Mouse (Mus musculus) intestine, embryonic 14.5 days (tissue): Measurements from ENCODE around the gene Tns3. TPM values are rescaled to one million over a fixed set of nuclear protein-coding genes. Genes with fewer than 3 reads are reported as not detected.

Experiments
- ATAC-seq: fragments of 200-750 bp; cut with Nextera tagmentation; replicated peaks from 2 replicates; pipeline ENCODE4 v1.8.0; 2017; ENCODE audit warnings: low read depth, moderate number of reproducible peaks, moderate TSS enrichment, moderate library complexity; ENCODE audit not compliant: low FRiP score, low TSS enrichment
- DNase-seq: peaks from one replicate; pipeline ENCODE4 v3.0.0-alpha.2; 2018; ENCODE audit warnings: low spot score
- H3K27ac ChIP-seq: fragments of 300-500 bp; sonication (generic); 2 replicates; pipeline ENCODE4 v1.5.1; 2014; ENCODE audit warnings: low read depth, mild to moderate bottlenecking, control low read depth
- H3K27me3 ChIP-seq: fragments of 300-500 bp; sonication (generic); replicated peaks from 2 replicates; pipeline ENCODE4 v1.6.1; 2014; ENCODE audit warnings: low read length, control low read depth; ENCODE audit not compliant: control insufficient read depth, insufficient read depth
- H3K36me3 ChIP-seq: fragments of 300-500 bp; sonication (generic); 2 replicates; pipeline ENCODE4 v1.6.1; 2014; ENCODE audit warnings: low read length, control low read depth; ENCODE audit not compliant: control insufficient read depth, insufficient read depth
- H3K4me1 ChIP-seq: fragments of 300-500 bp; sonication (generic); replicated peaks from 2 replicates; pipeline ENCODE4 v1.6.1; 2014; ENCODE audit warnings: low read length, control low read depth, mixed read lengths; ENCODE audit not compliant: control insufficient read depth, insufficient read depth
- H3K4me2 ChIP-seq: fragments of 300-500 bp; sonication (generic); 2 replicates; pipeline ENCODE4 v1.6.1; 2014; ENCODE audit warnings: low read length
- H3K4me3 ChIP-seq: fragments of 300-500 bp; sonication (generic); 2 replicates; pipeline ENCODE4 v1.5.1; 2014; ENCODE audit warnings: low read depth, low read length, control low read depth, mixed read lengths
- H3K9ac ChIP-seq: fragments of 300-500 bp; sonication (generic); 2 replicates; pipeline ENCODE4 v1.6.1; 2014; ENCODE audit warnings: mild to moderate bottlenecking, low read length
- H3K9me3 ChIP-seq: fragments of 300-500 bp; sonication (generic); 2 replicates; pipeline ENCODE4 v1.6.1; 2016; ENCODE audit warnings: low read length, control low read depth; ENCODE audit not compliant: control insufficient read depth
- WGBS: fragments of 180-500 bp; shearing (Covaris S2); extraction: QIAGEN DNeasy Blood & Tissue Kit; methylation state at CpG from one replicate; pipeline ENCODE4 v1.1.7; 2014; 5-methylcytosine and 5-hydroxymethylcytosine counted together
- polyA plus RNA-seq: library from polyadenylated mRNA; unstranded; fragments of >200 nt; fragmentation: Nextera tagmentation; extraction: Ambion mirVana; gene quantifications from 2 replicates; pipeline ENCODE4 v1.2.1, GENCODE M21; 2014

The Tns3 gene
- polyA plus RNA-seq, 1 experiment from 2014 or later = 25.7 TPM

GRCm38 (mm10) chr11:8439035-8439434 lies 225.3 kb downstream of the Tns3 start:
- Histone ChIP-seq H3K4me1 (no peaks in the 10 kb centered on the region), H3K9ac (no peak overlapping the region), H3K4me2 (no peak overlapping the region), H3K27me3 (no peaks in the 10 kb centered on the region), H3K4me3 (no peak overlapping the region), H3K9me3 (no peaks in the 10 kb centered on the region), H3K27ac (no peak overlapping the region), H3K36me3 (peaks cover 88% of the 10 kb centered on the region)
- 93% methylated on average over 9 of the region's 9 CpGs for WGBS
- peak; percentile 38 for DNase-seq
- no peak for ATAC-seq

DNA sequence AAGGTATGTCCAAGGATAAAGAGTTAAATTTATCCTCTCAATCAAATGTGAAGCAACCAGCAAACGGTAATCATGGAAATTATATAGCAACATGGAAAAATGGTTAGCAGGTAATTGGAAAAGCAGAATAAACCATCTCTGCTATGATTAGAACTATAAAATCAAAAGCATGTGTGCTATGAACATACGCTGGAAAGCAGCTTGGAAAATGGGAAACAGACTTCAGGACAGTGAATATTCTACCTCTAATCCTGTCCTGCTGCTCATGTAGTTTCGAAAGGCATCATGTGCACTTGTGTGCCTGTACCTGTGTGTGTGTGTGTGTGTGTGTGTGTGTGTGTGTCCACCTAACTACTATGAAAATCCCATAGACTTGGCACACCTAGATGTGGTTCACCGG lies 226.1 kb downstream of the Tns3 start:
- no peaks in the 10 kb centered on the region for H3K9me3 ChIP-seq
- H3K4me2 ChIP-seq = no peak overlapping the region
- H3K4me1 ChIP-seq = no peaks in the 10 kb centered on the region
- WGBS = 92% methylated on average over 4 of the region's 4 CpGs
- no peak for ATAC-seq
- no peak overlapping the region for H3K4me3 ChIP-seq
- peaks cover 88% of the 10 kb centered on the region for H3K36me3 ChIP-seq
- no peak overlapping the region for H3K9ac ChIP-seq
- peak; percentile 12 for DNase-seq
- H3K27ac ChIP-seq = no peak overlapping the region
- no peaks in the 10 kb centered on the region for H3K27me3 ChIP-seq

GRCm38 (mm10) chr11:8435101-8435500 lies 229.2 kb downstream of the Tns3 start:
- H3K9me3 ChIP-seq = no peaks in the 10 kb centered on the region
- WGBS = 94% methylated on average over 6 of the region's 6 CpGs
- DNase-seq (peak; percentile 45), ATAC-seq (no peak)
- H3K4me1 ChIP-seq = no peaks in the 10 kb centered on the region
- no peak overlapping the region for H3K9ac ChIP-seq
- H3K4me3 ChIP-seq = no peak overlapping the region
- peaks cover 94% of the 10 kb centered on the region for H3K36me3 ChIP-seq
- no peak overlapping the region for H3K4me2 ChIP-seq
- H3K27me3 ChIP-seq = no peaks in the 10 kb centered on the region
- H3K27ac ChIP-seq = no peak overlapping the region

- DNase-seq (peak; percentile 37), ATAC-seq (no peak)
- Histone ChIP-seq H3K4me2 (no peak overlapping the region), H3K36me3 (peaks cover 93% of the 10 kb centered on the region), H3K27ac (no peak overlapping the region), H3K27me3 (no peaks in the 10 kb centered on the region), H3K4me3 (no peak overlapping the region), H3K9ac (no peak overlapping the region), H3K4me1 (no peaks in the 10 kb centered on the region), H3K9me3 (no peaks in the 10 kb centered on the region)
- 78% methylated on average over 6 of the region's 6 CpGs for WGBS
These were observed 230.0 kb downstream of the Tns3 start for GRCm38 (mm10) chr11:8434366-8434765.

DNA sequence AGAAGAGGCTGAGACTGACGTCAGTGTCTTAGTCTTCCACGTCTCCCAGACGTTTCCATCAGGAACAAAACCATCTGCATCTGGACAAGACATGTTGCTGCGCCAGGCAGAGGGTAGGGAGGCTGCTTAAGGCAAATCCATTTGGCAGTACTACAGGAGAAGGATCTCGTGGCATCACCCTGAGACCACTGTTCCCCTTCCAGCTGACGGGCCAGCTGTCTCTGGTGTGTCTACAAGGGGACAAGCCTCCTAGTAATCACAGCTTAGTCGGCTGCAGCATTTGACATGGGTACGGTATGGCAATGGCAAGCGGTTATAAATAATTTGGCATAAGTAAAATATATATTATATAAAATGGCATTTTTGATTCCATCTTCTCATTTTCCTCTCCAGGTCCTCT lies 230.9 kb downstream of the Tns3 start:
- H3K4me1 ChIP-seq = no peaks in the 10 kb centered on the region
- no peak overlapping the region for H3K4me2 ChIP-seq
- no peaks in the 10 kb centered on the region for H3K9me3 ChIP-seq
- H3K27ac ChIP-seq = no peak overlapping the region
- H3K4me3 ChIP-seq = no peak overlapping the region
- no peaks in the 10 kb centered on the region for H3K27me3 ChIP-seq
- WGBS = 90% methylated on average over 9 of the region's 9 CpGs
- DNase-seq (no peak), ATAC-seq (no peak)
- H3K36me3 ChIP-seq = peaks cover 89% of the 10 kb centered on the region
- no peak overlapping the region for H3K9ac ChIP-seq

DNA sequence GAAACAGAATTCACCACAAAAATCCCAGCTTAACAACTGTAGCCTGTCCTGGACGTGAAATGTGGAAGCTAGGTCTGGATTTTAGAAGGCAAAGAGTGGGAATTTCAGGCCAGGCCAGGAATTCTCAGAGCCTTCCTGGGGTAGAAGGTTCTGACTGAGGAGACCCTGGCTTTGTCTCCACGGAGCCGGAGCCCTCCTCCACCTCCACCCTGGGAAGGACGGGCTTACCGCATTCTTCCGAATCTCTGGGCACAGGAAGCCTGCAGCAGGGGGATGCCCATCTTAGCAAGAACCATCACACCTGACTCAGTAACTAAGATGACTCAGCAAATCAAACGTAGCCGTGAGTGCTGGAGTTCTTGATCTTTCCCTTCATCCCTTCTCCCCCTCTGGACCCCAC lies 231.4 kb downstream of the Tns3 start:
- Histone ChIP-seq H3K4me1 (no peaks in the 10 kb centered on the region), H3K4me3 (no peak overlapping the region), H3K9me3 (no peaks in the 10 kb centered on the region), H3K27me3 (no peaks in the 10 kb centered on the region), H3K9ac (no peak overlapping the region), H3K4me2 (no peak overlapping the region), H3K27ac (no peak overlapping the region), H3K36me3 (peaks cover 85% of the 10 kb centered on the region)
- 87% methylated on average over 8 of the region's 8 CpGs for WGBS
- ATAC-seq = no peak
- DNase-seq = no peak

- 87% methylated on average over 11 of the region's 11 CpGs for WGBS
- Histone ChIP-seq H3K27me3 (no peaks in the 10 kb centered on the region), H3K4me3 (no peak overlapping the region), H3K4me2 (no peak overlapping the region), H3K36me3 (peaks cover 33% of the 10 kb centered on the region), H3K4me1 (peaks cover 5% of the 10 kb centered on the region), H3K27ac (no peak overlapping the region), H3K9ac (no peak overlapping the region), H3K9me3 (no peaks in the 10 kb centered on the region)
- DNase-seq (peak; percentile 38), ATAC-seq (no peak)
These were observed 236.7 kb downstream of the Tns3 start for GRCm38 (mm10) chr11:8427660-8428059.

GRCm38 (mm10) chr11:8425226-8425570 lies 239.1 kb downstream of the Tns3 start:
- WGBS = 68% methylated on average over 5 of the region's 5 CpGs
- no peak overlapping the region for H3K4me3 ChIP-seq
- ATAC-seq = no peak
- no peak overlapping the region for H3K27ac ChIP-seq
- no peaks in the 10 kb centered on the region for H3K9me3 ChIP-seq
- peaks cover 5% of the 10 kb centered on the region for H3K4me1 ChIP-seq
- no peak for DNase-seq
- H3K9ac ChIP-seq = no peak overlapping the region
- H3K27me3 ChIP-seq = no peaks in the 10 kb centered on the region
- no peak overlapping the region for H3K4me2 ChIP-seq
- H3K36me3 ChIP-seq = peaks cover 11% of the 10 kb centered on the region

- Histone ChIP-seq H3K9me3 (no peaks in the 10 kb centered on the region), H3K4me1 (peaks cover 5% of the 10 kb centered on the region), H3K9ac (0 out of 2 replicates have a peak overlapping the region, but pooled peaks have one; percentile 16), H3K4me2 (peak overlapping the region; percentile 25), H3K27ac (no peak overlapping the region), H3K4me3 (no peak overlapping the region), H3K27me3 (no peaks in the 10 kb centered on the region), H3K36me3 (peaks cover 5% of the 10 kb centered on the region; the same call in 1 of the 2 replicates)
- WGBS = 41% methylated on average over 13 of the region's 13 CpGs
- DNase-seq (peak; percentile 81), ATAC-seq (peak; percentile 75)
These were observed 239.8 kb downstream of the Tns3 start for GRCm38 (mm10) chr11:8424342-8425225.
